Comparison of ENCODE assay signal across 10 mouse cellular contexts in genomic region chr6:100505506-100506247, GRCm38 (mm10).
A peak's percentile ranks its signal among the peaks of the same experiment; 100 is the strongest.
DNase-seq lines count a peak whose midpoint lies in the region; ATAC-seq and TF ChIP-seq lines count a peak whose summit lies in the region.
"Had no signal": no experiment of that assay in that cellular context is flagged by ENCODE, and none has a peak within 500 bp of the region (broad histone marks: within the 10 kb centered on the region; RNA-seq: fewer than 3 reads in every experiment).

No protein-coding gene starts in this region.

- no peaks in the 10 kb centered on the region; the same call in 1 of the 2 replicates for H3K27me3 ChIP-seq in kidney, embryonic 14.5 days (ENCODE audit: control insufficient read depth, insufficient read depth, low read length)

- no peak for TF ChIP-seq CTCF in brain, embryonic 14.5 days (IDR thresholded peaks at IDR 0.05; ENCODE audit: borderline replicate concordance, extremely low read depth, insufficient read depth, insufficient read length)

- H3K4me1 ChIP-seq in kidney, embryonic 14.5 days (ENCODE audit: control insufficient read depth, insufficient read depth, low read length), result no peaks in the 10 kb centered on the region

- H3K4me3 ChIP-seq in kidney, embryonic 14.5 days (ENCODE audit: low read length), result no peak overlapping the region

- no peak for TF ChIP-seq POLR2A in brain, embryonic 14.5 days (IDR thresholded peaks at IDR 0.05; ENCODE audit: borderline replicate concordance, extremely low read depth, insufficient read depth, insufficient read length, poor library complexity, severe bottlenecking)

- no peaks in the 10 kb centered on the region for H3K36me3 ChIP-seq in kidney, embryonic 14.5 days (ENCODE audit: control insufficient read depth, insufficient read depth, low read length)

- peak; percentile 34 for DNase-seq in embryo, embryonic 11 days
- no peak for DNase-seq in embryo, embryonic 10 days (ENCODE audit: low spot score)
- DNase-seq in 3T3-L1 (ENCODE audit: low read depth, low spot score), result peak; percentile 51
- DNase-seq in brain, embryonic 14.5 days (ENCODE audit: low read depth), result peak; percentile 52
- no peak for DNase-seq in retina, embryonic 14.5 days (ENCODE audit: low spot score)
- no peak for DNase-seq in cerebellum, postnatal 25 days

- H3K27ac ChIP-seq in kidney, embryonic 14.5 days (ENCODE audit: low read depth, low read length), result no peak overlapping the region

- H3K4me2 ChIP-seq in kidney, embryonic 14.5 days (replicated peaks; ENCODE audit: low read depth, low read length), result no peak overlapping the region

- WGBS in kidney, embryonic 14.5 days, result 76% methylated on average over 15 of the region's 15 CpGs

- peak; percentile 32; the same call in 1 of the 2 replicates for ATAC-seq in megakaryocyte progenitor cell, adult 5-6 weeks (replicated peaks; ENCODE audit: poor library complexity)
- no peak for ATAC-seq in kidney, embryonic 14.5 days (ENCODE audit: low FRiP score, low TSS enrichment)
- ATAC-seq: forebrain, embryonic 14.5 days; intestine, embryonic 16.5 days had no signal

- no peaks in the 10 kb centered on the region for H3K9me3 ChIP-seq in kidney, embryonic 14.5 days (ENCODE audit: control insufficient read depth, low read length)

- no peak overlapping the region for H3K9ac ChIP-seq in kidney, embryonic 14.5 days (ENCODE audit: low read depth, low read length)

Comparison
In these comparisons a context has a peak if more than half of its experiments do, and no peak if none do; other contexts are left out.
1. DNase-seq: peak in embryo, embryonic 11 days (single experiment), 3T3-L1 (single experiment) and brain, embryonic 14.5 days (single experiment); none in embryo, embryonic 10 days (single experiment), retina, embryonic 14.5 days (single experiment) and cerebellum, postnatal 25 days (0 of 2).